Mouse (Mus musculus): ENCODE measurements around the gene Tacr2.

- TF ChIP-seq CTCF (IDR thresholded peaks at IDR 0.05; ENCODE audit: insufficient read depth, low read length): no peak
- no peak for TF ChIP-seq POLR2A (IDR thresholded peaks at IDR 0.05; ENCODE audit: borderline replicate concordance, extremely low read depth, low read depth, low read length)
Observed at GRCm38 (mm10) chr10:62309593-62309992, 57.4 kb downstream of the Tacr2 start.

Data from lung, adult 2 months (tissue).